Mouse (Mus musculus) gastrocnemius, postnatal 10 days (tissue): ENCODE data around the gene Vmn1r104. TPM values are rescaled to one million over a fixed set of nuclear protein-coding genes. Genes with fewer than 3 reads are reported as not detected.
"Not testable (repeated sequence)": the region's sequence is repeated elsewhere in the genome, so short reads cannot be mapped to it uniquely, and the experiment has no call there.

Experiments
- DNase-seq: peaks from one replicate; pipeline ENCODE4 v3.0.0; 2021; ENCODE audit warnings: mixed read lengths
- long read RNA-seq, 2 experiments: library from polyadenylated mRNA; stranded (forward); transcript quantifications; one replicate each; pipeline ENCODE4 v2.0.0; 2021
- total RNA-seq, 2 experiments: library from RNA; stranded (reverse); gene quantifications; 2 replicates each; pipeline ENCODE4 v1.2.3; 2021

Vmn1r104 gene
- total RNA-seq, result not detected
- long read RNA-seq, experiment 1, result 0 reads
- long read RNA-seq, experiment 2, result 0 reads

DNA sequence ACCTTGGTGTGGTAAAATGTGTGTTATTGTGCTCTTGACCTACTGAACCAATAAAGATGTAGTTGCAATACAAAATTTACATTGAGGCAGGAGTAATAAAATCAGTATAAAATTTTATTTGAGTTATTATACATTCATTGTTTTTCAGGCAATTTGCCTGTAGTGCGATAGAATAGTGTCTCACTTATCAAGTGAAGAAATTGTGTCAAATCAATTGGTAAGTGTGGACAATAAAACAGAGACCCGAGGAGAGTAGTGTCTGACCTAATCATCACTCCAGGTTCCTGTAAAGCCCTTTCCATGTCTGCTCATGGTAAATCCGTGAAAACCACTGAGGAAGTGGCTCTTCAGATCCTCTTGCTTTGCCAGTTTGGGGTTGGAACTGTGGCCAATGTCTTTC is at the start of gene Vmn1r104:
TSS of gene Vmn1r104 (plus strand) at position 301 of the 400 bp plus-strand sequence.
- not testable (repeated sequence) for DNase-seq

DNA sequence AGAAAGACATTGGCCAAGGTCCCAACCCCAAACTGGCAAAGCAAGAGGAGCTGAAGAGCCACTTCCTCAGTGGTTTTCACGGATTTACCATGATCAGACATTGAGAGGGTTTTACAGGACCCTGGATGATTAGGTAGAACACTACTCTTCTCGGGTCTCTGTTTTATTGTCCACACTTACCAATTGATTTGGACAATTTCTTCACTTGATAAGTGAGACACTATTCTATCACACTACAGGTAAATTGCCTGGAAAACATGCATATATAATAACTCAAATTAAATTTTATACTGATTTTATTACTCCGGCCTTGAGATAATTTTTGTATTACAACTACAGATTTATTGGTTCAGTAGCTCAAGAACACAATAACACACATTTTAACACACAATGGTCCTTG is 23.2 kb upstream of the Vmn1r104 start, which contains the start of gene Vmn1r103:
TSS of gene Vmn1r103 (minus strand) at position 101 of the 400 bp plus-strand sequence.
- DNase-seq, result not testable (repeated sequence)

- DNase-seq, result not testable (repeated sequence)
Observed at GRCm38 (mm10) chr7:20545657-20546056, 12.0 kb downstream of the Vmn1r104 start, which contains the start of gene Gm5726. Gm5726 (minus strand) TSS chr7:20545757.

- DNase-seq, result not testable (repeated sequence)
Observed at GRCm38 (mm10) chr7:20576141-20576540, 42.5 kb downstream of the Vmn1r104 start, which contains the start of gene Gm4141. Gm4141 (minus strand) TSS chr7:20576241.

Other genes with a start within 250 kb of the Vmn1r104 start
- not detected for gene Gm4133, start 199.8 kb upstream of the Vmn1r104 start, total RNA-seq
- not detected for gene Gm5728, start 158.4 kb upstream of the Vmn1r104 start, total RNA-seq
- not detected for gene Vmn1r100, start 115.9 kb upstream of the Vmn1r104 start, total RNA-seq
- not detected for gene Vmn1r101, start 91.2 kb upstream of the Vmn1r104 start, total RNA-seq
- gene Gm10670, start 58.9 kb upstream of the Vmn1r104 start, total RNA-seq, result not detected
- gene Vmn1r103, start 23.3 kb upstream of the Vmn1r104 start, total RNA-seq, result not detected
- gene Gm5726, start 11.9 kb downstream of the Vmn1r104 start, total RNA-seq, result not detected
- not detected for gene Gm4141, start 42.4 kb downstream of the Vmn1r104 start, total RNA-seq
- not detected for gene Gm4513, start 65.2 kb downstream of the Vmn1r104 start, total RNA-seq
- not detected for gene Vmn1r107, start 135.1 kb downstream of the Vmn1r104 start, total RNA-seq
- not detected for gene Vmn1r111, start 169.4 kb downstream of the Vmn1r104 start, total RNA-seq
- not detected for gene Gm10668, start 196.8 kb downstream of the Vmn1r104 start, total RNA-seq
- not detected for gene Vmn1r112, start 237.3 kb downstream of the Vmn1r104 start, total RNA-seq